Mouse (Mus musculus) liver, embryonic 12.5 days (tissue): ENCODE results near the gene Dync2li1. TPM values are rescaled to one million over a fixed set of nuclear protein-coding genes. Genes with fewer than 3 reads are reported as not detected.

Experiments
- ATAC-seq: fragments of 200-750 bp; cut with Nextera tagmentation; 2 replicates; pipeline ENCODE4 v1.8.0; 2017; ENCODE audit warnings: moderate number of reproducible peaks, mild to moderate bottlenecking, moderate library complexity
- H3K27ac ChIP-seq: fragments of 300-500 bp; sonication (generic); 2 replicates; pipeline ENCODE4 v1.5.1; 2016; ENCODE audit warnings: mild to moderate bottlenecking
- H3K27me3 ChIP-seq: fragments of 300-500 bp; sonication (generic); replicated peaks from 2 replicates; pipeline ENCODE4 v1.6.1; 2016; ENCODE audit warnings: mild to moderate bottlenecking, moderate library complexity
- H3K36me3 ChIP-seq: fragments of 300-500 bp; sonication (generic); 2 replicates; pipeline ENCODE4 v1.6.1; 2016; ENCODE audit warnings: mild to moderate bottlenecking, moderate library complexity
- H3K4me1 ChIP-seq: fragments of 300-500 bp; sonication (generic); 2 replicates; pipeline ENCODE4 v1.6.1; 2016
- H3K4me2 ChIP-seq: fragments of 300-500 bp; sonication (generic); 2 replicates; pipeline ENCODE4 v1.6.1; 2016; ENCODE audit warnings: mild to moderate bottlenecking, moderate library complexity
- H3K4me3 ChIP-seq: fragments of 300-500 bp; sonication (generic); 2 replicates; pipeline ENCODE4 v1.5.1; 2016; ENCODE audit warnings: mild to moderate bottlenecking, moderate library complexity
- H3K9ac ChIP-seq: fragments of 300-500 bp; sonication (generic); 2 replicates; pipeline ENCODE4 v1.6.1; 2016; ENCODE audit warnings: mild to moderate bottlenecking, moderate library complexity
- H3K9me3 ChIP-seq: fragments of 300-500 bp; sonication (generic); replicated peaks from 2 replicates; pipeline ENCODE4 v1.6.1; 2016; ENCODE audit warnings: mild to moderate bottlenecking, moderate library complexity
- WGBS: fragments of 180-500 bp; shearing (Covaris S2); methylation state at CpG from one replicate; pipeline ENCODE4 v1.1.7; 2016; ENCODE audit not compliant: insufficient replicate concordance; 5-methylcytosine and 5-hydroxymethylcytosine counted together
- polyA plus RNA-seq: library from polyadenylated mRNA; unstranded; fragments of >200 nt; fragmentation: Nextera tagmentation; extraction: Ambion mirVana; gene quantifications from 2 replicates; pipeline ENCODE4 v1.2.1, GENCODE M21; 2016

Dync2li1 gene
- polyA plus RNA-seq, 1 experiment from 2014 or later: 3.3 TPM

DNA sequence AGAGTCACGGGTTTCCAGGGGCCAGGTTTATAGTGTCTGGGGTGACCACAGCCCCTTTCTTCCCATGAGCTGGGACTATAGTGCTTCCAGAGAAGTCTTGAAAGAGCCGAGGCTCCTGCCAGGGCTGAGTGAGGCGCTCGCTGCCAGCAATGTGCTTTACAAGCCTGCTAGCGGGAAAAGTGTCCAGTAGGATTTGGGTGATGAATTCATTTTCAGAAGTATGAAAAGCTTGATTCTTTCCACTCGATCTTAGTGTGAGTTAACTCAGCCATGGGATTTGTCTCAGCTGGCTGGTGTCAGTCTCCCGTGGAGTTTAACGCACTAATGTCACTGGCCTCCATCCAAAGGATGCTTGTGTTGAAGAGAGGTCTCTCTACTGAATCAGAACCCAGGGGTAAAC, 10.0 kb downstream of the Dync2li1 start:
- WGBS: 68% methylated on average over 8 of the region's 8 CpGs
- no peak overlapping the region for H3K4me3 ChIP-seq
- no peak overlapping the region for H3K4me2 ChIP-seq
- H3K9ac ChIP-seq: no peak overlapping the region
- 0 out of 2 replicates have a peak, but pooled peaks cover 9% of the 10 kb centered on the region for H3K4me1 ChIP-seq
- H3K9me3 ChIP-seq: no peaks in the 10 kb centered on the region
- no peak overlapping the region for H3K27ac ChIP-seq
- no peaks in the 10 kb centered on the region for H3K27me3 ChIP-seq
- ATAC-seq: no peak
- H3K36me3 ChIP-seq: no peaks in the 10 kb centered on the region

DNA sequence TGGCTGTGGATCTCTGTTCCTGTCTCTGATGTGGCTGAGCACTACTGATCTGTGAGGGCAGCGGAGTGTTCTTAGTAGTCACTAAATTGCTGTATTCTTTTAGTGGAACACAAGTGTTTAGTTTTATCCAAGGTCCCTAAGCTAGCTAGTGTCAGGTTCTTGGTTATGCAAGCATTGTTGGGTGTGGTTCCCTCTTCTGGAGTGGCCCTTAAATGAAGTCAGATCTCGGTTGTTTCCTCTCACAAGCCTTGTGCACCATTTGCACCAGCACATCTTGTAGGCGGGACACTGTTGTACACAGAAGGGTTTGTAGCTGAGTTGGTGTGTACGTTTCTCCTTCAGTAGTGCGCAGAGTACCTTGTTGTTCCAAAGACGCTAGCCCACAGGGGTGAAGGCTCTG, 11.7 kb downstream of the Dync2li1 start:
- Histone ChIP-seq H3K27me3 (no peaks in the 10 kb centered on the region), H3K9me3 (no peaks in the 10 kb centered on the region), H3K36me3 (no peaks in the 10 kb centered on the region), H3K4me3 (no peak overlapping the region), H3K4me2 (no peak overlapping the region), H3K27ac (no peak overlapping the region), H3K4me1 (0 out of 2 replicates have a peak, but pooled peaks cover 9% of the 10 kb centered on the region), H3K9ac (no peak overlapping the region)
- WGBS: 65% methylated on average over 6 of the region's 6 CpGs
- no peak for ATAC-seq

DNA sequence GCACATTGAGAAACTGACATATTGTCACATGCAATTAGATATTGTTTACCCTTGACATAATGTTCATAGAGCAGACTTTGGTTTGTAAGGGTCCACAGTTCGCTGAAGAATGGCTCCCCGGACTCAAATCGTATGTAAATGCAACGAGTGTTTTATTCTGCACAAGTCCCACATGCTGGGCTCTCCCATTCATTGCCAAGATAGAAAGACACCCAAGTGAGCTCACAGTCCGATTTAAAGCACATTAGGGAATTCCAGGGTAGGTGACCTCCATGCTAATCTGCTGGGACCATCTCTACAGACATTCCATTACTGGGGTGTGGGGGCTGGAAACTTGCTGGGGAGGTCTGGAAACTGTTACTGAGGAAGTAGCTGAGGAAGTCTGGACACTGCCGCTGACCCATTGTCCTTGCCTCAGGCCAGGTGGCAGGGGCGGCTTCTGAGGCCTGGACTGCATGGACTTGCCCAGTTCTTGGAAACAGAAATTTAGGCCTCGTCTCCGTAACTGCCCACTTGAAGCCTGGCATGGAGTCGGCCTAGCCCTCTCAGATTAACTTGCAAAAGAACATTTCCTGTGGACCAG, 13.6 kb downstream of the Dync2li1 start:
- H3K27me3 ChIP-seq: 0 out of 2 replicates have a peak, but pooled peaks cover 3% of the 10 kb centered on the region
- 77% methylated on average over 10 of the region's 10 CpGs for WGBS
- no peak overlapping the region for H3K4me2 ChIP-seq
- no peak for ATAC-seq
- H3K9me3 ChIP-seq: no peaks in the 10 kb centered on the region
- no peak overlapping the region for H3K4me3 ChIP-seq
- H3K36me3 ChIP-seq: no peaks in the 10 kb centered on the region
- no peak overlapping the region for H3K9ac ChIP-seq
- no peaks in the 10 kb centered on the region for H3K4me1 ChIP-seq
- H3K27ac ChIP-seq: no peak overlapping the region

DNA sequence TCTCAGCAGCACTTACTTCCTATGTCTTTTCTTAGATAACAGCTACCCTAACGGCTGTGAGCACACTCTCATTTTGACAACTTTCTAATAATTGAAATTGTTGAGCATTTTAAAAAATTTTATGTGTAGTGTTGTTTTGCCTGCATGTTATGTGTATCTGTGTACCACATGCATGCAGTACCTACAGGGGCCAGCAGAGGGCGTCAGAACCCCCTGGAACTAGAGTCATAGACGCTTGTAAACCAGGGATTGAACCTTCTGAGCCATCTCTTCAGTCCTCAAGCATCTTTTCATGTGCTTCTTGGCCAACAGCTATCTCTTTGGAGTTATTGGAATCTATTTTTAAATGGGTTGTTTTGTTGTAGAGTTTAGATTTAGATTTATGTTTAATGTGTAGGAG, 15.6 kb downstream of the Dync2li1 start:
- Histone ChIP-seq H3K9me3 (no peaks in the 10 kb centered on the region), H3K4me2 (no peak overlapping the region), H3K27ac (no peak overlapping the region), H3K4me1 (peaks cover 3% of the 10 kb centered on the region; the same call in 1 of the 2 replicates), H3K27me3 (0 out of 2 replicates have a peak, but pooled peaks cover 3% of the 10 kb centered on the region), H3K36me3 (no peaks in the 10 kb centered on the region), H3K4me3 (no peak overlapping the region), H3K9ac (no peak overlapping the region)
- no peak for ATAC-seq
- 19% methylated on average over 3 of the region's 3 CpGs for WGBS

DNA sequence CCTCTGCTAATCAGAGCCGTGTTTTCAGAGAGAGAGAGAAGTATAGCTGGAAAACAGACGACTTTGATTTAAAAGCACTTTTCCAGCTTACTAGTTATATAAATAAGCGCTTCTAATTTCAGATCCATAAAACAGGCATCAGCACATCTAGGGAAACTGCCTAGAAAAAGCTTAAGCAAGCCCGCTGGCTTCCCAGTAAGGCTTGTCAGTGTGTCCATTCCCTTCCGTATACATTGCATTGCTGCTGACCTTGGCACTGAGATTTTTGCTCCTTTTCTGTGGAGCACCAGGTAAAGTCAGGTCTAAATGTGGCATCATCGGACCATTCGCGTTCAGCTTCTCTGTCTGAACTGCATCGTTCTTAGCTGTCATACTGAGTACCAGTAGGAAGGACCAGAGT, 16.0 kb downstream of the Dync2li1 start:
- WGBS: 81% methylated on average over 9 of the region's 9 CpGs
- H3K4me3 ChIP-seq: no peak overlapping the region
- H3K9ac ChIP-seq: no peak overlapping the region
- peaks cover 3% of the 10 kb centered on the region; the same call in 1 of the 2 replicates for H3K4me1 ChIP-seq
- H3K9me3 ChIP-seq: no peaks in the 10 kb centered on the region
- H3K4me2 ChIP-seq: no peak overlapping the region
- H3K36me3 ChIP-seq: no peaks in the 10 kb centered on the region
- H3K27ac ChIP-seq: no peak overlapping the region
- ATAC-seq: no peak
- 0 out of 2 replicates have a peak, but pooled peaks cover 3% of the 10 kb centered on the region for H3K27me3 ChIP-seq

DNA sequence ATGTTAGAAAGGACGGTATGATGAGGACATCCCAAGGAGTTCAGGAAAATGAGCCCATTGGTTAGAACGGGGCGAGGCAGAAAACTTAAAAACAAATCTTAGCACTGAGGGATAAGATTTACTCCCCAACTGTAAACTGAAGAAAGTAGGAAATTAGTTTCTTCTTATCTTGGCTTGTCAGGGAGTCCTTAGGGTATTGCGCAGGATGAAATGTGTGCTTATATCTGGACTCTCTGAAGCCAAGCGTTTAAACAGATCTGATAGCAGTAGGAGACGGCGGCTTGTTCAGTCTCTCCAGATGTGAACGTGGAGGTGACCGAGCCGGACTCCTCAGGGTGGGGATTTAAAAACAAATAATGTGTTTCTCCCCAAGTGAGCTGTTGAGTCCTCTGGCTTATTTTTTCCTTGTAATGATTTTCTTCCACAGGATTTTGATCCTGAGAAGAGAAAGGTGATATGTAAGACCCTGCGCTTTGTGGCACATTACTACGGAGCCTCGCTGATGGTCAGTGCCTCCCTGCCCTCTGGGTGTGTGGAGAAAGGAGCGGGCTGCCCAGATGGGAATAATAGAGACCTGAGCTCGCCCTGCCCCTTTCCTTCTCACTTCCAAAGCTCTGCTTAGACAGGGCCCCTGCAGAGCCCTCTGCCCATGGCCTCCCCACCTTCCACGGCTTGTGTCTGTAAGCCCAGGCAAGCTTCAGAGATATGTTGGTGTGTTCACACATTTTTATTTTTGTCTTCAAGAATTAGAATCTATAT, 18.2 kb downstream of the Dync2li1 start:
- 0 out of 2 replicates have a peak, but pooled peaks cover 3% of the 10 kb centered on the region for H3K27me3 ChIP-seq
- H3K27ac ChIP-seq: no peak overlapping the region
- H3K4me1 ChIP-seq: peaks cover 3% of the 10 kb centered on the region; the same call in 1 of the 2 replicates
- H3K9ac ChIP-seq: no peak overlapping the region
- WGBS: 41% methylated on average over 16 of the region's 16 CpGs
- no peak; the same call in 1 of the 2 replicates for ATAC-seq
- H3K9me3 ChIP-seq: no peaks in the 10 kb centered on the region
- no peak overlapping the region for H3K4me3 ChIP-seq
- no peak overlapping the region for H3K4me2 ChIP-seq
- H3K36me3 ChIP-seq: no peaks in the 10 kb centered on the region

DNA sequence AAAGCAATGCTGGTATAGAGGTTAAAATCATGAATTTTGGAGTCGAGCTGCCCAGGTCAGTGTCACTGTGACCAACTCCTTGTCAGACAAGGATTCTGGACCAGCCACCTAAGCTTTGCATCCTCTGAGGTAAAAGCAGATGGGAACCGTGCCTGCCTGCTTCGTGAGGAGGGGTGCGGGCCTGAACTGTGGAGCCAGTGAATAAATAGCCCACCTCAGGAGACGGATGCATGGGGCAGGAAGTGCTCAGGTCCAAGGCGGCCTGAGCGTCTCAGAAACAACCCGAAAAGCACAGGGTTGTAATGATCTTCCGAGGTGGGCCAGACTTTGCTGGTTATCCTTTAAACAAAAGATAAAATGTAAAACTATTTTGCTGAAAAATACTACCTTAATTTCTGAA, 18.8 kb downstream of the Dync2li1 start:
- Histone ChIP-seq H3K9ac (no peak overlapping the region), H3K27ac (no peak overlapping the region), H3K36me3 (no peaks in the 10 kb centered on the region), H3K4me1 (peaks cover 3% of the 10 kb centered on the region; the same call in 1 of the 2 replicates), H3K9me3 (no peaks in the 10 kb centered on the region), H3K4me3 (no peak overlapping the region), H3K27me3 (0 out of 2 replicates have a peak, but pooled peaks cover 3% of the 10 kb centered on the region), H3K4me2 (no peak overlapping the region)
- 46% methylated on average over 9 of the region's 9 CpGs for WGBS
- no peak for ATAC-seq

DNA sequence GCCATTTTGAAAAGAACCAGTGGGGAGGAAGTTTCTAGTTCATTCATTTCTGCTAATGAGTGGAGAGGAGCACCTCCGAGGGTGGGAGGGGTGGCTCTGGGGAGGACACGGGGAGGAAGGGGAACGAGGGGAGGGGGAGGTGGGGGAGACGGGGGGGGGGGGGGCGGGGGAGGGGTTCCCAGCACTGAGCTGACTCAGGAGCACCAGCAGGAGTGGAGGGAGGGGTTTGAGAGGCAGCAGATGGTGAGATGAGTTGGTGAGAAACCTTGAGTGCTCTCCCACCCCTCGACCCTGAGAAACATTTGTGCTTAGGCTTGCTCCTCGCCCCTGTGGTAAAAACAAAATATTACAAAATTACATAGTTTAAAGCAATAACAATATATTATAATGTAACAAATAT, 19.6 kb downstream of the Dync2li1 start:
- Histone ChIP-seq H3K4me3 (no peak overlapping the region), H3K9me3 (no peaks in the 10 kb centered on the region), H3K36me3 (no peaks in the 10 kb centered on the region), H3K27ac (no peak overlapping the region), H3K4me2 (no peak overlapping the region), H3K4me1 (peaks cover 3% of the 10 kb centered on the region; the same call in 1 of the 2 replicates), H3K9ac (no peak overlapping the region), H3K27me3 (0 out of 2 replicates have a peak, but pooled peaks cover 3% of the 10 kb centered on the region)
- WGBS: 17% methylated on average over 3 of the region's 7 CpGs
- ATAC-seq: no peak

DNA sequence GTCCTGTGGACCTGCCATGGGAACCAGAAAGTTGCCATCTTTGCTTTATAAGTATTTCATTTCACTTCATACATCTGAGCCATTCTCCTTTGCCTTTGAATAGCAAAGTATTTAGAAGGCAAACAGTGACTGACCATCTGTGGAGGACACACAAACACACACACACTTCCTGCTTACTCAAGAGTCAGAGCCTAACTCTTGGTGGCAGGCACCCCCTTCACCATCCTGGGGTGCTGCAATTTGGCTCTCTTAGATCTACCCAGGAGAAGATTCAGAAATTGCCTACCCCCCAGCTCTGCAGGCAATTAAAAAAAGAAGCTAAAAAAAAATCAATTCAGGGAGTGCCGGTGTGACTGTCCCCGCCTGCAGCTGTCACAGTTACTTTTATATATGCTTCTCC, 20.2 kb downstream of the Dync2li1 start:
- 0 out of 2 replicates have a peak, but pooled peaks cover 3% of the 10 kb centered on the region for H3K27me3 ChIP-seq
- no peak for ATAC-seq
- H3K36me3 ChIP-seq: no peaks in the 10 kb centered on the region
- no peaks in the 10 kb centered on the region for H3K9me3 ChIP-seq
- H3K4me1 ChIP-seq: peaks cover 3% of the 10 kb centered on the region; the same call in 1 of the 2 replicates
- H3K27ac ChIP-seq: no peak overlapping the region
- H3K4me2 ChIP-seq: no peak overlapping the region
- no peak overlapping the region for H3K9ac ChIP-seq
- 67% methylated on average over 2 of the region's 2 CpGs for WGBS
- no peak overlapping the region for H3K4me3 ChIP-seq

DNA sequence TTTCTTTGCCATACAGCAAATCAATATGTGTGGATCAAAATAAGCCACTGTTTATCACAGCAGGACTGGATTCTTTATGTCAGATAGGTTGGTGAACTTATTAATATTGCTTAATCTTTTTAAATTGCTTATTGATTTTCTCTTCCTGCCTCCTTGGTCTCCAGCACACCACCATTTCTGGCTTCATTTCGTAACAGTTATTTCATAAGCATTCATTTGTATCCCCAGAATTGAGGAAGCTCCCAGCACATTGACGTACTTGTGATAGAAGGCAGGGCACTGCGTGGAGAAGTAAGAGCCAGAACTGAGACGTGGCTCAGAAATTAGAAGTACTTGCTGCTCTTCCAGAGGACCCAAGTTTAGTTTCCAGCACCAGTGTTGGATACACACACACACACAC, 21.3 kb downstream of the Dync2li1 start:
- no peak for ATAC-seq
- no peak overlapping the region for H3K4me3 ChIP-seq
- no peaks in the 10 kb centered on the region for H3K36me3 ChIP-seq
- no peak overlapping the region for H3K4me2 ChIP-seq
- 0 out of 2 replicates have a peak, but pooled peaks cover 3% of the 10 kb centered on the region for H3K27me3 ChIP-seq
- peaks cover 3% of the 10 kb centered on the region; the same call in 1 of the 2 replicates for H3K4me1 ChIP-seq
- no peak overlapping the region for H3K9ac ChIP-seq
- no peaks in the 10 kb centered on the region for H3K9me3 ChIP-seq
- 41% methylated on average over 4 of the region's 4 CpGs for WGBS
- no peak overlapping the region for H3K27ac ChIP-seq

DNA sequence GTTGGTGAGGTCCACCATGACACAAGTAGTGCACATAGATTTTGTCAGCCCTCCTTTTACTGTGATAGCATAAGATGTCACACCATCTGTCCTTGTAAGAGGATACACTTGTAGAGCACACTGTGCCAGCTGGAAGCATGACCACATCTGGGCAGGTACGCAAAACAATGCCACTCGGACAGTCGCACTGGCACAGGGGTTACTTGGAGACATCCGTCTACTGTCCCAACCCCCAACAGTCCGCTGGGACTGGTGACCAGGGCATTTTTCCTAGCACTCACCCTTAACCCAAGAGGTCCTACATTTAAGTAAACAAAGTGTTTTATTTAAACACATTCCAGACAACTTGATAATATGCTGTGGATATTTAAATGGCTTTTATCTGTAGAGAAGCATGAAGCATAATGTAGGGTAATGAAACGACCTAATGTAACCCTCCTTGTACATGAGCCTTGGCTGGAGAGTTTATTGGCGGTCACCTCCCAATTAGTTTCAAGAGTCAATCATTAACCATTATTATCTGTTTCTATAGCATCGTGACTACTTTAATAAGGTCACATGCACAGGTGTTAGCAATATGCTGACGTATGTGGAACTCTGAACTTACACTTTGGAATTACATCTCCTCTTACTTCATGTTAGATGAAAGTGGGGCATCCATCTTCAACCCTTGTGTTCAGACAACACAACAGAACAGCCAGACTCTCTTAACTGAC, 24.2 kb downstream of the Dync2li1 start:
- 71% methylated on average over 9 of the region's 9 CpGs for WGBS
- no peak for ATAC-seq

DNA sequence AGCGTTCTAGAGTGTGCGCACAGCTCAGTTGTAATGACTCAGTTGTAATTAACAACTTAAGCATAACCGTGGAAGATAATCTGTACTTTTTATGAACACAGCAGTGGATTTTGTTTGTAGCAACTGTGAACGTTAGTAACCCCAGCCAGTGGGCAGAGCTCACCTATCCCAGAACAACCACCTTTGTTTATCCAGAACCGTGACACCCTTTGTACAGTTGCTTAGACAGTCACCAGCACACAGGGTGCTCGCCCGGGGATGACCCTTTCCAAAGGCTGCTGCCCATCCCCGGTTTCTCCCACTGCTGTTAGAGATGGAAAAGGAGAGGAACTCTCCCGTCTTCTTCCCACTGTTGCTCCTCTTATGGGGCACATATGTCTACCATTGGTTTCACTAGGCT, 27.2 kb downstream of the Dync2li1 start:
- H3K27me3 ChIP-seq: no peaks in the 10 kb centered on the region
- no peak overlapping the region for H3K9ac ChIP-seq
- H3K9me3 ChIP-seq: no peaks in the 10 kb centered on the region
- H3K27ac ChIP-seq: no peak overlapping the region
- no peak for ATAC-seq
- H3K36me3 ChIP-seq: no peaks in the 10 kb centered on the region
- no peaks in the 10 kb centered on the region for H3K4me1 ChIP-seq
- WGBS: 78% methylated on average over 9 of the region's 9 CpGs
- H3K4me3 ChIP-seq: no peak overlapping the region
- H3K4me2 ChIP-seq: no peak overlapping the region

More for the DNA sequence above, 24.2 kb downstream of the Dync2li1 start:
- peaks cover 3% of the 10 kb centered on the region; the same call in 1 of the 2 replicates for H3K4me1 ChIP-seq
- no peaks in the 10 kb centered on the region for H3K9me3 ChIP-seq
- H3K4me2 ChIP-seq: no peak overlapping the region
- no peak overlapping the region for H3K27ac ChIP-seq
- H3K4me3 ChIP-seq: no peak overlapping the region
- H3K36me3 ChIP-seq: no peaks in the 10 kb centered on the region
- H3K9ac ChIP-seq: no peak overlapping the region
- H3K27me3 ChIP-seq: no peaks in the 10 kb centered on the region
